Mouse (Mus musculus) lung, embryonic 14.5 days (tissue): ENCODE measurements around the gene Slc9b2. TPM values are rescaled to one million over a fixed set of nuclear protein-coding genes. Genes with fewer than 3 reads are reported as not detected.

Source experiments
- ATAC-seq: fragments of 200-750 bp; cut with Nextera tagmentation; 2 replicates; pipeline ENCODE4 v1.8.0; 2017; ENCODE audit warnings: mild to moderate bottlenecking, moderate TSS enrichment, moderate library complexity; ENCODE audit not compliant: insufficient read depth
- DNase-seq: peaks from one replicate; pipeline ENCODE4 v3.0.0-alpha.2; 2015
- H3K27ac ChIP-seq: fragments of 300-500 bp; sonication (generic); 2 replicates; pipeline ENCODE4 v1.5.1; 2014; ENCODE audit warnings: low read depth, mild to moderate bottlenecking, moderate library complexity
- H3K27me3 ChIP-seq: fragments of 300-500 bp; sonication (generic); 2 replicates; pipeline ENCODE4 v1.6.1; 2014; ENCODE audit warnings: low read length, control low read depth; ENCODE audit not compliant: insufficient read depth
- H3K36me3 ChIP-seq: fragments of 300-500 bp; sonication (generic); 2 replicates; pipeline ENCODE4 v1.6.1; 2014; ENCODE audit warnings: control low read depth; ENCODE audit not compliant: insufficient read depth
- H3K4me1 ChIP-seq: fragments of 300-500 bp; sonication (generic); 2 replicates; pipeline ENCODE4 v1.6.1; 2014; ENCODE audit warnings: antibody characterized with exemption, control low read depth; ENCODE audit not compliant: insufficient read depth
- H3K4me2 ChIP-seq: fragments of 300-500 bp; sonication (generic); 2 replicates; pipeline ENCODE4 v1.6.1; 2014; ENCODE audit warnings: mild to moderate bottlenecking
- H3K4me3 ChIP-seq: fragments of 300-500 bp; sonication (generic); 2 replicates; pipeline ENCODE4 v1.5.1; 2014; ENCODE audit warnings: low read depth, low read length
- H3K9ac ChIP-seq: fragments of 300-500 bp; sonication (generic); 2 replicates; pipeline ENCODE4 v1.6.1; 2014
- H3K9me3 ChIP-seq: fragments of 300-500 bp; sonication (generic); 2 replicates; pipeline ENCODE4 v1.6.1; 2016; ENCODE audit warnings: low read depth, low read length, control low read depth
- CTCF ChIP-seq: IDR thresholded peaks from 2 replicates; pipeline ENCODE4 v1.5.1; 2016; ENCODE audit warnings: antibody characterized with exemption, low read depth
- WGBS: fragments of 180-500 bp; shearing (Covaris S2); extraction: QIAGEN DNeasy Blood & Tissue Kit; methylation state at CpG from one replicate; pipeline ENCODE4 v1.1.7; 2014; 5-methylcytosine and 5-hydroxymethylcytosine counted together
- polyA plus RNA-seq: library from polyadenylated mRNA; unstranded; fragments of >200 nt; fragmentation: Nextera tagmentation; extraction: Ambion mirVana; gene quantifications from 2 replicates; pipeline ENCODE4 v1.2.1, GENCODE M21; 2014

Gene Slc9b2
- polyA plus RNA-seq, 1 experiment from 2014 or later, result 1.1 TPM

GRCm38 (mm10) chr3:135312916-135313491, 5.5 kb downstream of the Slc9b2 start:
- no peak overlapping the region for H3K4me2 ChIP-seq
- no peak overlapping the region for H3K4me3 ChIP-seq
- no peaks in the 10 kb centered on the region for H3K9me3 ChIP-seq
- no peak overlapping the region for H3K27ac ChIP-seq
- H3K9ac ChIP-seq, result no peak overlapping the region
- no peak for ATAC-seq
- H3K4me1 ChIP-seq, result 0 out of 2 replicates have a peak, but pooled peaks cover under 1% of the 10 kb centered on the region
- WGBS, result 44% methylated on average over 2 of the region's 2 CpGs
- no peaks in the 10 kb centered on the region for H3K27me3 ChIP-seq
- TF ChIP-seq CTCF, result no peak
- no peak for DNase-seq
- H3K36me3 ChIP-seq, result no peaks in the 10 kb centered on the region

- 85% methylated on average over 2 of the region's 2 CpGs for WGBS
These were observed 6.2 kb downstream of the Slc9b2 start for GRCm38 (mm10) chr3:135313727-135314126.

GRCm38 (mm10) chr3:135314811-135315210, 7.3 kb downstream of the Slc9b2 start:
- TF ChIP-seq CTCF, result no peak
- 63% methylated on average over 2 of the region's 2 CpGs for WGBS
- Histone ChIP-seq H3K4me3 (no peak overlapping the region), H3K4me1 (no peaks in the 10 kb centered on the region), H3K4me2 (no peak overlapping the region), H3K36me3 (no peaks in the 10 kb centered on the region), H3K9me3 (no peaks in the 10 kb centered on the region), H3K27me3 (no peaks in the 10 kb centered on the region), H3K27ac (no peak overlapping the region), H3K9ac (no peak overlapping the region)
- no peak for ATAC-seq
- DNase-seq, result no peak

More at GRCm38 (mm10) chr3:135313727-135314126, 6.2 kb downstream of the Slc9b2 start:
- no peak overlapping the region for H3K27ac ChIP-seq
- no peaks in the 10 kb centered on the region for H3K36me3 ChIP-seq
- H3K4me2 ChIP-seq, result no peak overlapping the region
- no peak overlapping the region for H3K4me3 ChIP-seq
- H3K27me3 ChIP-seq, result no peaks in the 10 kb centered on the region
- TF ChIP-seq CTCF, result no peak
- H3K9me3 ChIP-seq, result no peaks in the 10 kb centered on the region
- ATAC-seq (no peak), DNase-seq (no peak)
- no peak overlapping the region for H3K9ac ChIP-seq
- H3K4me1 ChIP-seq, result no peaks in the 10 kb centered on the region

- 82% methylated on average over 9 of the region's 9 CpGs for WGBS
- Histone ChIP-seq H3K4me2 (no peak overlapping the region), H3K4me1 (no peaks in the 10 kb centered on the region), H3K27me3 (no peaks in the 10 kb centered on the region), H3K36me3 (no peaks in the 10 kb centered on the region), H3K4me3 (no peak overlapping the region), H3K9ac (no peak overlapping the region), H3K27ac (no peak overlapping the region), H3K9me3 (no peaks in the 10 kb centered on the region)
- ATAC-seq, result no peak
- 0 out of 2 replicates have a peak, but pooled peaks have one; percentile 11 for TF ChIP-seq CTCF
- DNase-seq, result no peak
These were observed 8.4 kb downstream of the Slc9b2 start for GRCm38 (mm10) chr3:135315720-135316425.

GRCm38 (mm10) chr3:135318331-135318730, 10.8 kb downstream of the Slc9b2 start:
- no peak overlapping the region for H3K4me2 ChIP-seq
- DNase-seq (no peak), ATAC-seq (no peak)
- H3K4me3 ChIP-seq, result no peak overlapping the region
- no peak overlapping the region for H3K27ac ChIP-seq
- no peaks in the 10 kb centered on the region for H3K9me3 ChIP-seq
- 75% methylated on average over 11 of the region's 11 CpGs for WGBS
- TF ChIP-seq CTCF, result no peak
- H3K27me3 ChIP-seq, result no peaks in the 10 kb centered on the region
- H3K9ac ChIP-seq, result no peak overlapping the region
- H3K4me1 ChIP-seq, result no peaks in the 10 kb centered on the region
- H3K36me3 ChIP-seq, result no peaks in the 10 kb centered on the region

- Histone ChIP-seq H3K4me2 (no peak overlapping the region), H3K4me1 (no peaks in the 10 kb centered on the region), H3K36me3 (no peaks in the 10 kb centered on the region), H3K9me3 (no peaks in the 10 kb centered on the region), H3K27ac (no peak overlapping the region), H3K9ac (no peak overlapping the region), H3K27me3 (no peaks in the 10 kb centered on the region), H3K4me3 (no peak overlapping the region)
- DNase-seq (no peak), ATAC-seq (no peak)
- no peak for TF ChIP-seq CTCF
- 34% methylated on average over 6 of the region's 6 CpGs for WGBS
These were observed 16.9 kb downstream of the Slc9b2 start for GRCm38 (mm10) chr3:135324354-135324753.

GRCm38 (mm10) chr3:135327176-135327575, 19.7 kb downstream of the Slc9b2 start:
- no peak overlapping the region for H3K27ac ChIP-seq
- DNase-seq, result no peak
- no peak for ATAC-seq
- no peaks in the 10 kb centered on the region for H3K9me3 ChIP-seq
- no peak for TF ChIP-seq CTCF
- no peaks in the 10 kb centered on the region for H3K4me1 ChIP-seq
- 67% methylated on average over 6 of the region's 6 CpGs for WGBS
- no peaks in the 10 kb centered on the region for H3K27me3 ChIP-seq
- no peak overlapping the region for H3K4me3 ChIP-seq
- no peaks in the 10 kb centered on the region for H3K36me3 ChIP-seq
- no peak overlapping the region for H3K9ac ChIP-seq
- H3K4me2 ChIP-seq, result no peak overlapping the region
